Mouse (Mus musculus) midbrain, postnatal 0 days (tissue): ENCODE data around the gene Asns. TPM values are rescaled to one million over a fixed set of nuclear protein-coding genes. Genes with fewer than 3 reads are reported as not detected.

Source experiments
- ATAC-seq: fragments of 200-750 bp; cut with Nextera tagmentation; 2 replicates; pipeline ENCODE4 v1.8.0; 2017; ENCODE audit warnings: moderate number of reproducible peaks, mild to moderate bottlenecking, moderate TSS enrichment, moderate library complexity; ENCODE audit not compliant: low FRiP score
- DNase-seq: peaks from one replicate; pipeline ENCODE4 v3.0.0-alpha.2; 2015; ENCODE audit warnings: low spot score
- H3K27ac ChIP-seq: fragments of 300-500 bp; sonication (generic); 2 replicates; pipeline ENCODE4 v1.5.1; 2014; ENCODE audit warnings: low read depth, mild to moderate bottlenecking, low read length, mixed read lengths
- H3K27me3 ChIP-seq: fragments of 300-500 bp; sonication (generic); 2 replicates; pipeline ENCODE4 v1.6.1; 2014; ENCODE audit warnings: low read length, control low read depth, mixed read lengths; ENCODE audit not compliant: insufficient read depth
- H3K36me3 ChIP-seq: fragments of 300-500 bp; sonication (generic); 2 replicates; pipeline ENCODE4 v1.6.1; 2014; ENCODE audit warnings: low read length, control low read depth, mixed read lengths; ENCODE audit not compliant: insufficient read depth
- H3K4me1 ChIP-seq: fragments of 300-500 bp; sonication (generic); 2 replicates; pipeline ENCODE4 v1.6.1; 2014; ENCODE audit warnings: mild to moderate bottlenecking, control low read depth, antibody characterized with exemption, low read length, mixed read lengths; ENCODE audit not compliant: insufficient read depth
- H3K4me2 ChIP-seq: fragments of 300-500 bp; sonication (generic); 2 replicates; pipeline ENCODE4 v1.6.1; 2014; ENCODE audit warnings: low read depth, mild to moderate bottlenecking, low read length, mixed read lengths; ENCODE audit not compliant: poor library complexity, severe bottlenecking
- H3K4me3 ChIP-seq: fragments of 300-500 bp; sonication (generic); 2 replicates; pipeline ENCODE4 v1.5.1; 2014; ENCODE audit warnings: low read depth, mild to moderate bottlenecking, low read length, moderate library complexity
- H3K9ac ChIP-seq: fragments of 300-500 bp; sonication (generic); replicated peaks from 2 replicates; pipeline ENCODE4 v1.6.1; 2014; ENCODE audit warnings: mild to moderate bottlenecking, low read length, moderate library complexity, mixed read lengths; ENCODE audit not compliant: poor library complexity, severe bottlenecking
- H3K9me3 ChIP-seq: fragments of 300-500 bp; sonication (generic); 2 replicates; pipeline ENCODE4 v1.6.1; 2016; ENCODE audit warnings: low read length, control low read depth
- CTCF ChIP-seq: IDR thresholded peaks from 2 replicates; pipeline ENCODE4 v1.5.1; 2016; ENCODE audit warnings: antibody characterized with exemption, mild to moderate bottlenecking
- WGBS: fragments of 180-500 bp; shearing (Covaris S2); extraction: QIAGEN DNeasy Blood & Tissue Kit; methylation state at CpG from one replicate; pipeline ENCODE4 v1.1.7; 2014; 5-methylcytosine and 5-hydroxymethylcytosine counted together
- polyA plus RNA-seq: library from polyadenylated mRNA; unstranded; fragments of >200 nt; fragmentation: Nextera tagmentation; extraction: Ambion mirVana; gene quantifications from 2 replicates; pipeline ENCODE4 v1.2.1, GENCODE M21; 2015
- total RNA-seq: library from RNA; depleted of rRNA; stranded (reverse); fragments of >200 nt; gene quantifications from 2 replicates; pipeline ENCODE4 v1.2.3, GENCODE M21; 2014

Asns gene
- total and polyA plus RNA-seq, 2 experiments from 2014 or later: 88.7 to 132 TPM

GRCm38 (mm10) chr6:7692451-7692850, 603 bp downstream of the Asns start:
- H3K36me3 ChIP-seq: no peaks in the 10 kb centered on the region
- WGBS: under 1% methylated on average over 12 of the region's 12 CpGs
- peak overlapping the region; percentile 86 for H3K4me2 ChIP-seq
- no peak for TF ChIP-seq CTCF
- no peaks in the 10 kb centered on the region for H3K9me3 ChIP-seq
- H3K4me3 ChIP-seq: peak overlapping the region; percentile 79
- H3K27me3 ChIP-seq: no peaks in the 10 kb centered on the region
- H3K27ac ChIP-seq: peak overlapping the region; percentile 71
- no peaks in the 10 kb centered on the region for H3K4me1 ChIP-seq
- DNase-seq: peak; percentile 54
- ATAC-seq: peak; percentile 74
- H3K9ac ChIP-seq: peak overlapping the region; percentile 76

GRCm38 (mm10) chr6:7692037-7692436, 1.0 kb downstream of the Asns start:
- H3K9ac ChIP-seq: peak overlapping the region; percentile 76; the same call in 1 of the 2 replicates
- H3K4me1 ChIP-seq: no peaks in the 10 kb centered on the region
- DNase-seq (no peak), ATAC-seq (no peak)
- 38% methylated on average over 15 of the region's 15 CpGs for WGBS
- no peaks in the 10 kb centered on the region for H3K9me3 ChIP-seq
- H3K4me2 ChIP-seq: peak overlapping the region; percentile 86
- no peak overlapping the region for H3K27ac ChIP-seq
- H3K27me3 ChIP-seq: no peaks in the 10 kb centered on the region
- H3K36me3 ChIP-seq: no peaks in the 10 kb centered on the region
- H3K4me3 ChIP-seq: peak overlapping the region; percentile 79
- TF ChIP-seq CTCF: no peak

- Histone ChIP-seq H3K9ac (no peak overlapping the region), H3K4me1 (no peaks in the 10 kb centered on the region), H3K4me2 (no peak overlapping the region), H3K27ac (no peak overlapping the region), H3K27me3 (no peaks in the 10 kb centered on the region), H3K9me3 (no peaks in the 10 kb centered on the region), H3K36me3 (no peaks in the 10 kb centered on the region), H3K4me3 (no peak overlapping the region)
- 92% methylated on average over 9 of the region's 9 CpGs for WGBS
- ATAC-seq (no peak), DNase-seq (no peak)
- TF ChIP-seq CTCF: no peak
These were observed 2.6 kb downstream of the Asns start for GRCm38 (mm10) chr6:7690456-7690855.

GRCm38 (mm10) chr6:7689180-7689579, 3.9 kb downstream of the Asns start:
- Histone ChIP-seq H3K27me3 (no peaks in the 10 kb centered on the region), H3K4me2 (no peak overlapping the region), H3K36me3 (no peaks in the 10 kb centered on the region; the same call in 1 of the 2 replicates), H3K4me1 (no peaks in the 10 kb centered on the region), H3K9ac (no peak overlapping the region), H3K27ac (no peak overlapping the region), H3K9me3 (no peaks in the 10 kb centered on the region), H3K4me3 (no peak overlapping the region)
- WGBS: 93% methylated on average over 12 of the region's 12 CpGs
- TF ChIP-seq CTCF: no peak
- DNase-seq (no peak), ATAC-seq (no peak)

GRCm38 (mm10) chr6:7686047-7686446, 7.0 kb downstream of the Asns start:
- DNase-seq: no peak
- Histone ChIP-seq H3K4me3 (no peak overlapping the region), H3K4me2 (no peak overlapping the region), H3K36me3 (peaks cover 4% of the 10 kb centered on the region; the same call in 1 of the 2 replicates), H3K4me1 (no peaks in the 10 kb centered on the region), H3K27ac (no peak overlapping the region), H3K27me3 (no peaks in the 10 kb centered on the region), H3K9ac (no peak overlapping the region), H3K9me3 (no peaks in the 10 kb centered on the region)
- WGBS: 73% methylated on average over 2 of the region's 2 CpGs
- TF ChIP-seq CTCF: no peak
- ATAC-seq: no peak

- no peaks in the 10 kb centered on the region for H3K4me1 ChIP-seq
- no peaks in the 10 kb centered on the region for H3K9me3 ChIP-seq
- 92% methylated on average over 8 of the region's 8 CpGs for WGBS
- TF ChIP-seq CTCF: no peak
- no peak overlapping the region for H3K27ac ChIP-seq
- no peak overlapping the region for H3K9ac ChIP-seq
- ATAC-seq (no peak), DNase-seq (no peak)
- H3K27me3 ChIP-seq: no peaks in the 10 kb centered on the region
- peaks cover 27% of the 10 kb centered on the region for H3K36me3 ChIP-seq
- H3K4me3 ChIP-seq: no peak overlapping the region
- H3K4me2 ChIP-seq: no peak overlapping the region
These were observed 16.7 kb downstream of the Asns start for GRCm38 (mm10) chr6:7676194-7676901.
